Mouse (Mus musculus): ENCODE results near the gene Rap1gds1.

Gene Rap1gds1

DNA sequence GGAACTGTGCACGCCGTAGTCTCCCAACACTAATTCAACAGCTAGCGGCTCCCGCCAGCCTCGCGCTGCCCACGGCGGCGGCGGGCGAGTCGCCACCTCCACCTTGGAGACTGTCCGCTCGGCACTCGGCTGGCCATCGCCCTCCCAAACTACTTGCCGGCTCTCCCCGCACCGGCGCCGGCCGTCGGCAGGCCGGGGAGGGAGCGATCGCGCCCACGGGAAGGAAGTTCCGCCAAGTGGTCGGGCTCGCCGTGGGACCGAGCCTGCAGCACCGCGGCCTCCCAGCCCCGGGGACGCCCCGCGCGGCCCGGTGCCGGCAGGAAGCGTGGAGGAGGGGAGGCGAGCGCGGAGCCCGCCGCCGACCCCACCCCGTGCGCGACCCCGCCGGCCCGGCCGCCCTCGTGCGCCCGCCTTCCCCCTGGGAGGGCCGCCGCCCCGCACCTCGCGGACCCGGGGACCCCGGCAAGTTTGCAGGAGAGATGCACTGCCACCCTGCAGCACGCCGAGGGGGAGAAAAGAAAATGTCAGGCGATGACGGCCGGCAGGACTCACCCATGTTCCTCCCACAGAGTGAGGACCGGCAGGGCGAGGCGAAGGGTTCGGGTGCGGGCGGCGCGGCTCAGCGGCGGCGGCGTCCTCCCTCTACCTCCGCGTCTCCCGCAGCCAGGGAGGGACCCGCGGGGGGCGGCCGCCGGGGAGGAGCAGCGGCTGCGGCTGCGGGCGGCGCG is at the start of gene Rap1gds1:
TSS of gene Rap1gds1 (minus strand) at position 718 of the 728 bp plus-strand sequence.
- DNase-seq = peak; percentile 67 to 81

DNA sequence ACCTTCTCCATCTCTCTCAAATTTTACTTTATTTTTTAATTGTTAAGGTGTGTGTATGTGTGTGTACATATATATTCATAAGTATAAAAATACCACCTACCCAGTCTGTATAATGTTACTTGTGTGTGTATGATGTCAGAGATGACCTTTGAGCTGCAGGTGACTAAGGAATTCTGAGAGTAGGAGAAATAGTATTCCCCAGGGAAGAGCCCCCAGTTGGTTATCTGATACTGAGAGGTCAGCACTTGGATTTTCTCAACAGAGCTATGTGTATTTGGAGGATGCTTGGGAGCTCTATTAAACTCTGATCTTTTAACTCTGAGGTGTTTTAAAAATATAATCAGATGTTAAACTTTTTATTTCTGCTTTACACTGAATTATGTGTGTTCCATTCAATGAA is 43.4 kb upstream of the Rap1gds1 start:
- no peak for DNase-seq

DNA sequence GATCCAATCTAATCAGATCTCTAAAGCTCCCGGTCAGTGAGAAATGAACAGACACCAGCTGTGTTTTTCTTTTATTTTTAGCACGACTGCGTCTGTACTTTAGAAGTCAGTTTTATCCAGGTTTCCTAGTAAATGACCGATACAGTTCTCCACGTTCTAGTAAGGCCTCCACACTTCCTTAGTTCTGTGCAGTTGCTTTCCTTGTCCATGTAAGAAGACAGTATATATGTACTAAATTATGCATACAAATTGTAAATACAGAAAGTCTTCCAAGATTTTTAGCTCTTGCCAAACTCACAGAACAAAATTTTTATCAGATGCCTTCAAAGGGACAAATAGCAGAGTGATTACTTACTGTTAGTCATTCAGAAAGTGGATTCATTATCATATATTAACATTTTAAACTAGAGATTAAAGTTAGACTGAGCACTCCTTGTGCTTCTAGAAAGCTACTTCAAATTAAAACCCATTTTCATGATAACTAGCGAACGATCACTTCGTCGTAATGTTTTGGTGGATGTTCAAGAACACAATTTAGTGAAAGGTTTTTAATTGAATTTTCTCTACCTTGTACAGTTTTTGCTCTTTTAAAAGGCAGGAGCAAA is 41.8 kb upstream of the Rap1gds1 start:
- DNase-seq = no peak

DNA sequence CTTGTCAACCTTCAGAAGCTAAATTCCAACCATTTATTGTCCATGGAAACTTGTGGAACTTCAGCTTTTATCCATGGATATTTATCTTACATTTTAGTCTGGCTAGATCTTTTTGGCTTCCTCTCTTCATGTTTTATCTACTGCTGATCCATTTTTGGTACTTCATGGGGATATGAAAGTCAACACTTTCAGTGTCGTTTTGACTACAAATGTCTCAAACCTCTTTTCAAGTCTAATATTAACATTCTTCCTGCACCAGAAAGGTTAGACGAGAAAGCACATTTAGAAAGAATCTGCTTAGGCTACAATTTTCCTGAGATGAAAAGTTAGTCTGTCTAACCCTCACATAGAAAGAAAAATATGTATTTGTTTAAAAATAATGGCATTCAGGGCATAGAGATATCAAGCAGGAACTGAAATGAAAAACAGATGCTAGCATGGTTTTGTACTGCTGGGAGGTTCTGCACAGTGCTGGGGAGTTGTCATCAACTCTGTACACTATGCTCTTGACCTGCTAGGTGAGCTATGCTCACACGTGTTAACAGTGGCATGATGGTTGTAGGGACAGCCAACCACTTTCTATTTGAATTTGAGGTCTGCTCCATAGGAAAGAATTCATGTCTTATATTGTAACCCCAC is 37.5 kb upstream of the Rap1gds1 start:
- DNase-seq = no peak

DNA sequence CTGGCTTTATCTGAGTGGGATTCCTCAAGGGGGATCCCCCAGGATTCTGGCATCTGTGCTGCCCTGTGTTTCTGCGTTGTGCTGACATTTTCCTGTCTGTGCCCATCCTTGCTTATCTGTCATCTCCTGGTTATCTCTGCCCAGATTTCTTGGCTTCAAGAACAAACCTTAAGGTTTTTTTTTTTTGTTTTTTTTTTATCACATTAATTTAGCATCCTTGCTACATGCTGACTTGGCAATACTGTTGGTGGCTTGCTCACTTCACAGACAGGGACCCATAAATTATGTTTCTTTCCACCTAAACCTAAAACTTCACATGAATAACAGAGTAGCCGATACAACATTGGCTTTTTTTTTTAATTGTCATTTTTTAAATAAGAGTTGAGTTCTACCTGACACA is 36.9 kb upstream of the Rap1gds1 start:
- DNase-seq = no peak

DNA sequence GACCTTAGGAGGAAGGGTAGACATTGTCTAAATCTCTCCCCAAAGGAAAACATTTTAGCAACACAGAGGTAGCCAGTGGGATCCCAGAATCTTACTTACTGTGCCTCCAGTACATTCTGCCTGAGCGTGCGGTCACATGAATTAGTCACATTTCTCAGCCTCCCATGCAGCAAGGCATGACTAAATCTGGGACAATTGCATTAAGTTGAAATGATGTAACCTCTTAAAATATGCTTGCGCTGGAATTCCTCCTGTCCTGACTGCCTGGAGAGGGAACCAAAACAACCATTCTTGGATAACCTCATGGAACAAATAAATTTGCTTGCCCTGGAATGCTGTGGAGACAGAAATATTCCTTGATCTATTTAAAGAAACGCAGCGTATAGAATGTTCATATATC is 33.2 kb upstream of the Rap1gds1 start:
- no peak for DNase-seq

DNA sequence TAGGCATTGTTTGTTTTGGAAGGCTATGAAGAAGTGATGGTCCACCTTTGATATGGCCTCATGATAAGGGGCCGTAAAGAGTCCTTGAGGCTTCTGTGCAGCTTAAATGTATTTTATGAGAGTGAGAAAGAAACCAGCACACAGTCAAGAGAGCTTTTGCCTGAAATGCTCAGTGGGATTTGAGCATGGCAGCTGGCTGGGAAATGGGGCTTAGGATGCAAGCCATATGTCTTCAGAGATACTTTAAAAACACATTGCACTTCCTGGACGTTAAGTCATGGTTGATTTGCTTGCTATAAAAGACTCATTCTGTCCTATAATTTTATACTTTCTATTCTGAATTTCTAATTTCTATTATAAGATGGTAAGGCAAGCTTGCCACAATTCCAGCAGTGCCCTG is 28.9 kb upstream of the Rap1gds1 start:
- DNase-seq = no peak

DNA sequence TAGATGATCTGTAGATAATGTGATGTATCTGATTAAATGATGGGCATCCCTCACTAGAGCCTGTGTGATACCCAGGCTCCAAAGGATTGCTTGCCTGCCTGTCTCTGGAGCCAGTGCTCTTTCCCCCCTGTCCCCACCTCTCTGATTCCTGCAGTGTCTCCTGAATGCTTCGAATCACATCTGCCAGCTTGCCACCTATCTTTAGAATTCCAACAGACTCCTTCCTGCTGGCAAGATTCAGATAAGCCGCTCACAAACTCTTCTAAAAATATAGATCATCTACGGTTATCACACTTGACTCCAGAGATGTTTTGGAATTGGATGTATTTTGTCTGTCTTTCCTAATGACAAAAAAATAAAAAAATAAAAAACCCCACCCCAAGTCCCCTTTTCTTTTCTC is 28.3 kb upstream of the Rap1gds1 start:
- no peak for DNase-seq

DNA sequence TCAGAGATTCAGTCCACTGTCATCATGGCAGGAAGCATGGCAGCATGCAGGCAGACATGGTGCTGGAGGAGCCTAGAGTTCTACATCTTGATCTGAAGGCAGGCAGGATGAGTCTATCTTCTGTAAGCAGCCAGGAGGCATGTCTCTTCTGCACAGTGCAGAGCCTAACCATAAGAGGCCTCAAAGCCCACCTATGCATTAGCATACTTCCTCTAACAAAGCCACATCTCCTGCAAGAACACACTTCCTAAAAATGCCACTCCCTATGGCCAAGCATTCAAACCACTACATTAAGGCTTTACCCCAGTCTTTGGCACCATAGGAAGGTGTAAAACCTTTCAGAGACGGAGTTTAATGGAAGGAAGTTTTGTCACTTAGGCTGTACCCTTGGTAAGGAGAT is 26.9 kb upstream of the Rap1gds1 start:
- no peak for DNase-seq

DNA sequence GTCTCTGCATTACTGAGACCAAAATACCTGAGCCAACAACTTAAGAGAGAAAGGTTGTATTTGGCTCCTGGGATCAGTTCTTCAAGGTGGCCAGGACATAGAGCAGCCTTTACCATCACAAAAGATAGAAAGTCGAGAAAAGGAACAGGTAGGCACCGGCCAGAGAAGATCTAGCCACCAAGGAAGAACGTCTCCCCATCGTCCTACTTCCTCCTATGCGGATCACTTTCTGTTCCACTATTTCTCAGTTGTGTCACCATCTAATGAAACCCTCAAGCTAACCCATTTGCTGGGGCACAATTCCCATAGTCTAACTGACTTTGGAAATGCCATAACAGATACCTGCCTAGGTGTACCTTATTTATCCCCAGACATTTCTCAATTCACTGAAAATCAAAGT is 24.3 kb upstream of the Rap1gds1 start:
- no peak for DNase-seq

DNA sequence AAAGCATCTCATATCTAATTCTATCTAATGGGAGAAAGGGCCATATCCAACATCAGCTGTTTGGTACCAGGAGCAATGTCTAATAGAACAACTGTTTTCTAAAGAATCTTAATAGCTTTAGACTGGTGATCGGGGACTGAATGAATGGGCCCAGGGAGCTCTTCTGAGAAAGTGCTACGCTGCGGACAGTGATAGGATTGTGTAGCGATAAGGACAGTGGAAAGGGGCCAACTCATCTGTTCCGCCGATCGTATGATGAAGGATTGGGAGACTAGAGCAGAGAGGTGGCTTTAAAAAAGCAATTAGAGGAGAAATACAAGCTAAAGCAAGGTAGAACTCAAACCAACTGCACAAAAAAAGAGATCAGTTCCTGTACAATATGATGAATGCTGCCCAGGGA is 20.9 kb upstream of the Rap1gds1 start:
- DNase-seq = no peak

DNA sequence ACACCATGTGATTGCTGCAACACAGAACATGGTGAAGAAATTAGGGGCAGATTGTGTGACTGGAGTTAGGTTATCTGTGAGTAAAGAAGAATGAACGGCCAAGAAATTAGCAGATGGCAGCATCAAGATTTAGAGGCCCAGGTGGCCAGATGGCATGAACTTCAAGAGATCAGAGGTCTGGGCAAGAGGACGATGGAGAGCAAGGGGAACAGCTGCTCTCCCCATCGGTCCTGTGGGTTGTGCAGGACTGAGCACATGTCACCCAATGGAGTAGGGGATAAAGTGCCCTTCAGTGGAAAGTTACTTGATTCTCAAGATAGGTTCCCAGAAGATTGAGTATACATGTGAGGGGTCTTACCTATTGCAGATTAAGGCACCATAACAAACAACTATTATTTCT is 13.5 kb upstream of the Rap1gds1 start:
- DNase-seq = no peak

DNA sequence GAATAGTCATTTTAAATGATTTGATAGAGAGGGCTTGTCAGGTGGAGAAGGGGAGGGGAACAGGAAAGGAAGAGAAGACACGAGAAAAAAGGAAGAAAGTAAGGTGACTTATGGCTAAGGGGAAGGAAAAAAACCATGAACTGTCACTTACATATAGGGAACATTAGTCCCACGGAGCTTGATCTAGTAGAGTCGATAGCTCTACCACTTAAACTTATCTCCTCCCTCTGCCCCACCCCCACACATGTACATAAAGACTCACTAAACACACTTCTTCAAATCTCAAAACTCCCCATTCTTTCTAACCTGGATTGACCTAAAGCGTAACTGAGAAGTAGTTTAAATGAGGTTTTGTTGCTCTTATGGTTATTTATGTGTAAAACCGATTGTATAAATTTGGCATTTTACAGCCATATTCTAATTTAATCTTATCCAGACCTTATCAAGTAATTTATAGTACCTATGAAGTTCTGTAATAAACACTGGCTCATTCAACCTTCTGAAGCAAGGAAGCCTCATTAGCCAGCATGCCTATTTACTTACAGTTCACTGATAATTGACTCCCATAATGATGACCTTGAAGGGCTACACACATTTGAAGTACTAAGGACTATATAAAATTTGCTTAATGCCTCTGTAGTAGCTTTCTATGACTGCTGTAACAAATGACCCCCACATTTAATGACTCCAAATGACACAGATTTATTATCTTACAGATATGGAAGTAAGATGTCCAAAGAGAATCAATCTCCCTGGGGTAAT is 9.0 kb upstream of the Rap1gds1 start:
- no peak for DNase-seq

DNA sequence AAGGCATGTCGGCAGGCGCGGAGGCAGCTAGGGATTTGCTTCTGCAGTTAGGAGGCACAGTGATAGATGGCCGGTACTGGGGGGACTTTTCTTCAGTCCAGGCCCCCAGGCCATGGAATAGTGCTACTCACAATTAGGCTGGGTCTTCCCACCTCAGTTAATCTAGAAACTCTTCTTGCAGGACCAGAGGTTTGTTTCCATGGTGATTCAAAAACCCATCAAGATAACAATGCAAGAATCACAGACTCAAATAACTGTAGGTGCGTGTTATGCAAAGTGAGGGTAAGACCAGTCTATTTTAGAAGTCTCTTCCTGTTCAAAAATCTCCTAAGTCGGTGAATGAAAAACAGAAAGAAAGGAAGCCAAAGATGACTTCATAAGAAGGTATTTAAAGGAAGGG is 4.8 kb upstream of the Rap1gds1 start:
- no peak for DNase-seq

DNA sequence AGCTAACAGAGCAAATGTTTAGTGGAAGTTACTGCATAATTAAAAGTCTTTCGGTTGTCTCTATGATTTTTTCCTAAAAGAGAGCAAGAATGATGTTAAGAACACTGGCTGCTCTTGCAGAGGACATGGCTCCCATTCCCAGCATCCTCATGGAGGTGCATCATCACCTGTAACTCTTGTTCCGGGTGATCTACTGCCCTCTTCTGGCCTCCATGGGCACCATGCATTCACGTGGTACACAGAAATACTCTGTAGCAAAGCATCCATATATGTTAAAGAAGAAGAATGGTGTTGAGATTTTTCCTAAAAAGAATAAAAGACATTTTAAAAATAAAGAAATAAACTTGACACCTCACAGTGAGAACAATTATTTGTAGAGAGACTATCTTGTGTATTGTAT is 3.0 kb upstream of the Rap1gds1 start:
- no peak for DNase-seq

DNA sequence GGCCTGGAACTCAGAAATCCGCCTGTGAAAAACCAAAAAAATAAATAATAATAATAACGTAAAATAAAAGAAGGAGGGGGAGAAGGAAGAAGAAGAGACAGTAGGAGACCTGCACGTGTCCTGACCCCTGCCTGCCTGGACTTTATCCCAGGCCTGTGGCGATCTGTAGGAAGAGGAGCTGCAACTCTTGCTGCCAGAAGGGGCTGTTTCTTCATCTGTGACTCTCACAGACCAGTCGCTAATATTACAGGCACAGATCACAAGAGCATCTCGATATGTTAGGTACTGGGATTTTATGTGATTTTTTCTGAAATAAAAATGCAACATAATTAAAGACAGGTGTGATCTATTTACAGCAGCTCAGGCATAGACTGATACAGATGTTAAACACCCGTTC is 1.1 kb upstream of the Rap1gds1 start:
- DNase-seq = no peak

DNA sequence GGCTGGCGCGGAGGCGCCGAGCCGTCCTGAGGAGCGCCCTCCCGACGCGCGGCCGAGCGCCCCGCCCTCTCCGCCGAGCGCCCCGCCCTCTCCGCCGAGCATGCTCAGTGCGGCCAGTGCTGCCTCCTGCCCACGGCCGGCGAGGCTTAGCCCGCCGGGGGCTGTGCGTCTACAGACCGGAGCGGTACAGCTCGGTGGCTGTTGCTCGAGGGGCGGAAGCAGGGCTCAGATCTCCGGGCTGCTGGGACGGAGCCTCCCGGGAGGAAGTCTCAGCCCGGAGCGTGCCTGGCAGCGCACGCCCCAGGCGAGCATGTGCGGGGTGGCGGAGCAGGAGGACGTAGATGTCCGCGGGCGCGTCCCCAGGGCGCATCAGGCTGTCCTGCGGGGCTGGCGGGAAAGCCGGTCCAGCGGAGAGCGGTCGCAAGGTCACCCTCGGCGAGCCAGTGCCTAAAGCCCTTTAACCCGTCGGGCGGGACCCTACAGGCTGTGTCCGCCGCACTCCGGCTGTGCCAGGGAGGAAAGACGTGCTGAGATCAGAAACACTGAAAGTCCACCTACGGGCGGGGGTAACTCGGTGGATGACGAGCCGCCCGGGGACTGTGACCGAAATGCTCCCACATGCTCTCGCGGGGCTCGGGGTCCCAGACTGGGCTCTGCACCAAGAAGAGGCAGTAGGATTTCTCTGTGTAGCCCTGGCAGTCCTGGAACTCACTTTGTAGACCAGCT is 495 bp upstream of the Rap1gds1 start:
- peak; percentile 93 to 94 for DNase-seq

DNA sequence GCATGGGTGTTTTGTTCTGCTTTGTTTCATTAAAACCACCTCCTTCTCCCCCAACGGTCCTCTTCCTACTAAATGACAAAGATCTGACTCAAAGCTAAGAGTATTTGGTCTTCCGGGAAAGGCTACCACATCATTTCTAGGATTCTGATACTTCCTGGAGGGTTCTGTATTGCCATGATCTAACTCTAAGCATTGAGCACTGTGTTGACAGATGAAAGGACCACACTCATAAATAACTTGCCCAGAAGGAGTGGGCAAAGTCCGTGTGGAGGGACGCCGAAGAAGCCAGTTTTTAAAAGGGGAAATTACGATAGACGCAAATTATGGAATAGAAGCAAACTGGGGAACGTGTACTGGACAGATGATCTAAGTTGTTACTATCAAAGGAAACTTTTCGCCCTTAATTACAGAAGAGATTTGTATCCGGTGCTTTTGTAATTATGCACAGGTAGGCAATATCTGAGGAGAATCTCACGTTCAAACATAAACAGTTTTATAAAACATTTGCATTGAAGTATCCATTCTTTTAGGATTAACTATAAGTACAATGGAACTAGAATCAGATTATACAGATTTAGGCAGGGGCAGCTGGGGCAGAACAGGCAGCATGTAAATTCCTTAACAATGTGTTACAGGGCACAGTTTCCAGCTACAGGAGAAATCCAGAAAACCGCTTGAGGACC is 1.1 kb downstream of the Rap1gds1 start:
- no peak for DNase-seq

DNA sequence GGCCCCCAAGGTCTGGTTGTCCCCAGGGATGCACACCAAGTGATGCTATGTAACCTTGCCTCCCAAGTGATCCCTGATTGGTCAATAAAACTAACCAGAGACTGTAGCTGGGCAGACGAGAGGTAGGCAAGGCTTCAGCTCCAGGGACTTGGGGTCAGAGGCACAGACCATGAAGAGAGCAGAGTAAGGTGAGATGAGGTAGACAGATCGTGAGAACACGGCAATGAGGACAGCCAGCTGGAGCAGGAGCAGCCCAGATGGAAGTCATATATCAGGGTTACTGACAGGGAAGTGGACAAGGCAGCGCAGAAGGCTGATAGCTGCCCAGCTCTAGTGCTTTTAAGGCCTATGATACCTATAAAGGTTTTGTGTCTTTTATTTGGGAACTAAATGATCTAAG is 5.5 kb downstream of the Rap1gds1 start:
- DNase-seq = peak in 1 of 2 experiments; percentile 8

DNA sequence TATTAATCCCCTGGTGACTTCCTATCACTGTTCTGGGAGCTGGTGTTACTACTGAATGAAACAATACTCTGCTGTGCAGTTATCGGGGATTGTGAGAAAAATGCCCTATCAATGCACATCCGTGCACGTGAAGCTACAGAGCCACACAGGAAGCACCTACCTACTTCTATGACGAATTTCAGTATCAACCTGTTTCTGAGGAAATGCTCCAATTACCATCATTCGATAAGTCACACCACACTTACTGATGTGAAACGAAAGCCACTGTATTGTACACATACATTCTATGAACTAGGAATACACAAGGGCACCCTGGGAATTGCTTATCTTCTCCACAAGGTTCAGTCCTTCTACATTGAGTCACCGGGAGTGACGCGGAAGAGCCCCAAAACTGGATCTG is 10.9 kb downstream of the Rap1gds1 start:
- no peak for DNase-seq

DNA sequence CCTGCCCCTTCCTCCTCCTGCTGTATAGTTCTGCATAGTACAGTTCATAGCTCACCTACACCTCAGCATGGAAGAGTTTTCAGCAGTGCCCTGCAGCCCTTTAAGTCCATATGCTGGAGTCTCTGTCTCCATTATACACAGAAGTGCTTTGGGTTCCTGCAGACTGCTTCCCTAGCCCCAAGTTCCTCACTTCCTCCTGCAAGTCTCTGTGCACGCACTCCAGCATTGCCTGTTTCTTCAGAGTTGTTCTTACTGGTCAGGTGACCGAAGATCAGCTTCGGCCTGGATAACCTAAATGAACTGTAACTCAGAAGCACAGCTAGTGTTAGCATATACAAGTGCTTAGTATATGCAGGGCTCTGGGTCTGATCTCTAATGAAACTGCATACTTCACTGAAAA is 12.9 kb downstream of the Rap1gds1 start:
- DNase-seq = no peak
